Mouse (Mus musculus) neural tube, embryonic 14.5 days (tissue): ENCODE results near the gene Bmx. TPM values are rescaled to one million over a fixed set of nuclear protein-coding genes. Genes with fewer than 3 reads are reported as not detected.
A peak's percentile ranks its signal among the peaks of the same experiment; 100 is the strongest.

Source experiments
- ATAC-seq: fragments of 200-750 bp; cut with Nextera tagmentation; 2 replicates; pipeline ENCODE4 v1.8.0; 2017; ENCODE audit warnings: low read depth, mild to moderate bottlenecking, moderate TSS enrichment, moderate library complexity
- H3K27ac ChIP-seq: fragments of 300-500 bp; sonication (generic); 2 replicates; pipeline ENCODE4 v1.5.1; 2014; ENCODE audit warnings: low read depth, mild to moderate bottlenecking, control low read depth, low read length, moderate library complexity, mixed read lengths
- H3K27me3 ChIP-seq: fragments of 300-500 bp; sonication (generic); 2 replicates; pipeline ENCODE4 v1.6.1; 2014; ENCODE audit warnings: low read length; ENCODE audit not compliant: control insufficient read depth, insufficient read depth
- H3K36me3 ChIP-seq: fragments of 300-500 bp; sonication (generic); 2 replicates; pipeline ENCODE4 v1.6.1; 2014; ENCODE audit warnings: low read length, mixed read lengths; ENCODE audit not compliant: control insufficient read depth, insufficient read depth
- H3K4me1 ChIP-seq: fragments of 300-500 bp; sonication (generic); 2 replicates; pipeline ENCODE4 v1.6.1; 2014; ENCODE audit warnings: low read length; ENCODE audit not compliant: control insufficient read depth, insufficient read depth
- H3K4me2 ChIP-seq: fragments of 300-500 bp; sonication (generic); 2 replicates; pipeline ENCODE4 v1.6.1; 2014; ENCODE audit warnings: mild to moderate bottlenecking, low read depth, low read length, control low read depth
- H3K4me3 ChIP-seq: fragments of 300-500 bp; sonication (generic); 2 replicates; pipeline ENCODE4 v1.5.1; 2014; ENCODE audit warnings: low read depth, low read length, control low read depth, mixed read lengths
- H3K9ac ChIP-seq: fragments of 300-500 bp; sonication (generic); replicated peaks from 2 replicates; pipeline ENCODE4 v1.6.1; 2014; ENCODE audit warnings: low read depth, mild to moderate bottlenecking, control low read depth, low read length, mixed read lengths
- H3K9me3 ChIP-seq: fragments of 300-500 bp; sonication (generic); 2 replicates; pipeline ENCODE4 v1.6.1; 2016; ENCODE audit warnings: low read length; ENCODE audit not compliant: control insufficient read depth
- WGBS: fragments of 180-500 bp; shearing (Covaris S2); extraction: QIAGEN DNeasy Blood & Tissue Kit; methylation state at CpG from one replicate; pipeline ENCODE4 v1.1.7; 2014; 5-methylcytosine and 5-hydroxymethylcytosine counted together
- polyA plus RNA-seq: library from polyadenylated mRNA; unstranded; fragments of >200 nt; fragmentation: Nextera tagmentation; extraction: Ambion mirVana; gene quantifications from 2 replicates; pipeline ENCODE4 v1.2.1, GENCODE M21; 2014

Gene Bmx
- polyA plus RNA-seq, 1 experiment from 2014 or later, result not detected

- Histone ChIP-seq H3K4me1 (no peaks in the 10 kb centered on the region), H3K4me2 (no peak overlapping the region), H3K36me3 (no peaks in the 10 kb centered on the region), H3K27me3 (no peaks in the 10 kb centered on the region), H3K9ac (no peak overlapping the region), H3K27ac (no peak overlapping the region), H3K9me3 (no peaks in the 10 kb centered on the region), H3K4me3 (no peak overlapping the region)
- ATAC-seq, result no peak
- 50% methylated on average over 1 of the region's 1 CpGs for WGBS
These were observed 6.9 kb upstream of the Bmx start for GRCm38 (mm10) chrX:164264861-164265260.

GRCm38 (mm10) chrX:164262286-164262685 lies 4.3 kb upstream of the Bmx start:
- WGBS, result 78% methylated on average over 2 of the region's 2 CpGs
- Histone ChIP-seq H3K27me3 (no peaks in the 10 kb centered on the region), H3K4me2 (no peak overlapping the region), H3K27ac (no peak overlapping the region), H3K4me3 (no peak overlapping the region), H3K9ac (no peak overlapping the region), H3K4me1 (no peaks in the 10 kb centered on the region), H3K9me3 (no peaks in the 10 kb centered on the region), H3K36me3 (no peaks in the 10 kb centered on the region)
- no peak for ATAC-seq

GRCm38 (mm10) chrX:164258662-164259061 lies 669 bp upstream of the Bmx start:
- no peaks in the 10 kb centered on the region for H3K4me1 ChIP-seq
- no peak for ATAC-seq
- H3K9me3 ChIP-seq, result no peaks in the 10 kb centered on the region
- no peak overlapping the region for H3K4me2 ChIP-seq
- no peaks in the 10 kb centered on the region for H3K36me3 ChIP-seq
- no peaks in the 10 kb centered on the region for H3K27me3 ChIP-seq
- no peak overlapping the region for H3K27ac ChIP-seq
- no peak overlapping the region for H3K9ac ChIP-seq
- no peak overlapping the region for H3K4me3 ChIP-seq
- WGBS, result 88% methylated on average over 5 of the region's 5 CpGs

- Histone ChIP-seq H3K27me3 (no peaks in the 10 kb centered on the region), H3K9ac (no peak overlapping the region), H3K4me3 (no peak overlapping the region), H3K9me3 (no peaks in the 10 kb centered on the region), H3K4me1 (no peaks in the 10 kb centered on the region), H3K27ac (no peak overlapping the region), H3K36me3 (no peaks in the 10 kb centered on the region), H3K4me2 (no peak overlapping the region)
- no peak for ATAC-seq
- WGBS, result 91% methylated on average over 3 of the region's 3 CpGs
These were observed 1.5 kb downstream of the Bmx start for GRCm38 (mm10) chrX:164256527-164256926.

GRCm38 (mm10) chrX:164246722-164247121 lies 11.3 kb downstream of the Bmx start:
- WGBS, result 68% methylated on average over 2 of the region's 2 CpGs
- H3K9ac ChIP-seq, result no peak overlapping the region
- H3K4me1 ChIP-seq, result no peaks in the 10 kb centered on the region
- no peak overlapping the region for H3K4me3 ChIP-seq
- H3K4me2 ChIP-seq, result no peak overlapping the region
- no peaks in the 10 kb centered on the region for H3K9me3 ChIP-seq
- H3K36me3 ChIP-seq, result no peaks in the 10 kb centered on the region
- H3K27me3 ChIP-seq, result 0 out of 2 replicates have a peak, but pooled peaks cover 4% of the 10 kb centered on the region
- no peak overlapping the region for H3K27ac ChIP-seq
- ATAC-seq, result no peak

- no peak overlapping the region for H3K27ac ChIP-seq
- H3K27me3 ChIP-seq, result 0 out of 2 replicates have a peak, but pooled peaks cover 4% of the 10 kb centered on the region
- no peaks in the 10 kb centered on the region for H3K4me1 ChIP-seq
- no peaks in the 10 kb centered on the region for H3K36me3 ChIP-seq
- H3K9me3 ChIP-seq, result no peaks in the 10 kb centered on the region
- 0 out of 2 replicates have a peak overlapping the region, but pooled peaks have one; percentile 14 for H3K4me2 ChIP-seq
- H3K9ac ChIP-seq, result no peak overlapping the region
- WGBS, result 32% methylated on average over 5 of the region's 5 CpGs
- H3K4me3 ChIP-seq, result no peak overlapping the region
- ATAC-seq, result peak; percentile 60; the same call in 1 of the 2 replicates
These were observed 12.3 kb downstream of the Bmx start for GRCm38 (mm10) chrX:164245714-164246113.

- Histone ChIP-seq H3K9ac (no peak overlapping the region), H3K27ac (no peak overlapping the region)
These were observed 24.6 kb downstream of the Bmx start for GRCm38 (mm10) chrX:164233380-164233779.

GRCm38 (mm10) chrX:164221989-164222388 lies 36.0 kb downstream of the Bmx start:
- no peaks in the 10 kb centered on the region for H3K36me3 ChIP-seq
- 61% methylated on average over 2 of the region's 2 CpGs for WGBS
- ATAC-seq, result no peak
- no peaks in the 10 kb centered on the region for H3K9me3 ChIP-seq
- H3K4me1 ChIP-seq, result no peaks in the 10 kb centered on the region
- no peaks in the 10 kb centered on the region for H3K27me3 ChIP-seq
- no peak overlapping the region for H3K9ac ChIP-seq
- H3K27ac ChIP-seq, result no peak overlapping the region
- no peak overlapping the region for H3K4me3 ChIP-seq
- no peak overlapping the region for H3K4me2 ChIP-seq

More at GRCm38 (mm10) chrX:164233380-164233779, 24.6 kb downstream of the Bmx start:
- 56% methylated on average over 8 of the region's 8 CpGs for WGBS
- Histone ChIP-seq H3K9me3 (no peaks in the 10 kb centered on the region), H3K4me2 (no peak overlapping the region), H3K4me3 (no peak overlapping the region), H3K27me3 (no peaks in the 10 kb centered on the region), H3K36me3 (no peaks in the 10 kb centered on the region), H3K4me1 (no peaks in the 10 kb centered on the region)
- ATAC-seq, result no peak

- Histone ChIP-seq H3K4me3 (no peak overlapping the region), H3K36me3 (no peaks in the 10 kb centered on the region), H3K9ac (no peak overlapping the region), H3K4me2 (no peak overlapping the region), H3K27me3 (no peaks in the 10 kb centered on the region), H3K9me3 (no peaks in the 10 kb centered on the region), H3K4me1 (no peaks in the 10 kb centered on the region), H3K27ac (no peak overlapping the region)
- WGBS, result 87% methylated on average over 5 of the region's 5 CpGs
- no peak for ATAC-seq
These were observed 57.4 kb downstream of the Bmx start for GRCm38 (mm10) chrX:164200547-164200946.
